Mouse (Mus musculus): Measurements from ENCODE around the gene 4930402H24Rik.
"Not testable (repeated sequence)": the region's sequence is repeated elsewhere in the genome, so short reads cannot be mapped to it uniquely, and the experiment has no call there.

Gene 4930402H24Rik

GRCm38 (mm10) chr2:130851363-130852246 lies 54.6 kb downstream of the 4930402H24Rik start:
- no peak for DNase-seq

GRCm38 (mm10) chr2:130849688-130850087 lies 56.5 kb downstream of the 4930402H24Rik start:
- no peak for DNase-seq

- no peak for DNase-seq
Measured at GRCm38 (mm10) chr2:130848313-130848712, 57.9 kb downstream of the 4930402H24Rik start.

GRCm38 (mm10) chr2:130843623-130844022 lies 62.6 kb downstream of the 4930402H24Rik start:
- DNase-seq = no peak

- peak; percentile 81 for DNase-seq
Measured at GRCm38 (mm10) chr2:130840846-130841245, 65.4 kb downstream of the 4930402H24Rik start.

GRCm38 (mm10) chr2:130839874-130840661 lies 66.1 kb downstream of the 4930402H24Rik start:
- peak; percentile 79 for DNase-seq

GRCm38 (mm10) chr2:130839528-130839873 lies 66.7 kb downstream of the 4930402H24Rik start:
- DNase-seq = no peak

GRCm38 (mm10) chr2:130839084-130839483 lies 67.1 kb downstream of the 4930402H24Rik start:
- peak; percentile 32 for DNase-seq

GRCm38 (mm10) chr2:130838131-130838530 lies 68.1 kb downstream of the 4930402H24Rik start:
- DNase-seq = no peak

- DNase-seq = no peak
Measured at GRCm38 (mm10) chr2:130833699-130834098, 72.5 kb downstream of the 4930402H24Rik start.

GRCm38 (mm10) chr2:130832582-130832981 lies 73.6 kb downstream of the 4930402H24Rik start:
- peak; percentile 36 for DNase-seq

- DNase-seq = no peak
Measured at GRCm38 (mm10) chr2:130832012-130832411, 74.2 kb downstream of the 4930402H24Rik start.

- DNase-seq = peak; percentile 10
Measured at GRCm38 (mm10) chr2:130830236-130830635, 76.0 kb downstream of the 4930402H24Rik start.

- DNase-seq = no peak
Measured at GRCm38 (mm10) chr2:130829496-130829895, 76.7 kb downstream of the 4930402H24Rik start.

- DNase-seq = no peak
Measured at GRCm38 (mm10) chr2:130828668-130829067, 77.5 kb downstream of the 4930402H24Rik start.

GRCm38 (mm10) chr2:130828066-130828465 lies 78.1 kb downstream of the 4930402H24Rik start:
- DNase-seq = not testable (repeated sequence)

- DNase-seq = peak; percentile 66
Measured at GRCm38 (mm10) chr2:130827410-130827809, 78.8 kb downstream of the 4930402H24Rik start.

GRCm38 (mm10) chr2:130818838-130819647 lies 87.2 kb downstream of the 4930402H24Rik start:
- DNase-seq = peak; percentile 10

- no peak for DNase-seq
Measured at GRCm38 (mm10) chr2:130817865-130818264, 88.3 kb downstream of the 4930402H24Rik start.

GRCm38 (mm10) chr2:130816205-130816604 lies 90.0 kb downstream of the 4930402H24Rik start:
- DNase-seq = no peak

GRCm38 (mm10) chr2:130814492-130814891 lies 91.7 kb downstream of the 4930402H24Rik start:
- no peak for DNase-seq

GRCm38 (mm10) chr2:130813729-130814128 lies 92.5 kb downstream of the 4930402H24Rik start:
- DNase-seq = no peak

- DNase-seq = peak; percentile 20
Measured at GRCm38 (mm10) chr2:130812487-130812886, 93.7 kb downstream of the 4930402H24Rik start.
